Mouse (Mus musculus): Measurements from ENCODE around the gene Ust. TPM values are rescaled to one million over a fixed set of nuclear protein-coding genes. Genes with fewer than 3 reads are reported as not detected.

Gene Ust
- 0.66 and 0.98 TPM in 2 replicates for total RNA-seq (2023)

DNA sequence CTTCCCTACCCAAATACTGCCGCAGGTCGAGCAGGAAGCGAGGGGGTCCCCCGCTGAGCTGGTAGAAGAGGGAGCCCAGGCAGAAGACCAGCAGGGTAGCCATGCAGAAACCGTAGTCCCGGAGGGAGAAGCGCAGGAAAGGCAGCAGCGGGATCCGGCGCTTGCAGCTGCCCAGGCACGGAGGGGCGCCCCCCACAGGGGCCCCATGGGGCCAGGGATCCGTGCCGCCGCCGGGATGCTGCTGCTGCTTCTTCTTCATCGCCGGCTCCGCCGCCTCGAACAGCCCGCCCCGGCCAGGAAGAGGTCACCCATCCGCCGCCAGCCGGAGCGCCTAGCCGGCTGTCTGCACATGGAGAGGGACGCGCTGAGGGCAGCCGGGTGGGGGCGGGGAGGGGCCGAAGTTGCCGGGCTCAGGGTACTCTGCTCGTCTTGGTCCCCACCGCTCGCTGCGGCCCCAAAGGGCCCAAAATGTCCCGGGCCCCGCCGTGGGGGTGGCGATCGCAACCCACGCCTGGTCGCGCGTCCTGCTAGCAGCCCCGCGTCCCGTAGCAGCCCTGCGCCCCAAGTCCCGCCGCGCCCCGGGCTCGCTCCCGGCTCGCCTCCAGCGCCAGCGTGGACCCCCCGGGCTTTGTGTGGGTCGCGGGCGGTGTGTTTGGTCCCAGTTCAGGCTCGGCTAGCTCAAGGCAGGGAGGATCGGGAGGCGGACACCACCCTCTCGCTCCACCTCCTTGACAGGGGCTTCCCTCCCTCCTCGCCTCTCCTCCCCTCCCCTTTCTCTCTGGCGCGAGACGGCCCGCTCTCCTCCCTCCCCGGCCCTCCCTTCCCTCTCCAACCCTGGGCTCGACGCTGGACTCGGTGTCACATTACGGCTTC is at the start of gene Ust:
TSS of gene Ust (minus strand) at position 685 of the 873 bp plus-strand sequence.

